Mouse (Mus musculus): ENCODE measurements around the gene Fthl17a. TPM values are rescaled to one million over a fixed set of nuclear protein-coding genes. Genes with fewer than 3 reads are reported as not detected.

The Fthl17a gene
- not detected in 2 replicates for polyA plus RNA-seq (2012; rRNA removed)

GRCm38 (mm10) chrX:85249379-85249778, at the start of gene Fthl17a:
Fthl17a (plus strand) TSS chrX:85249679.
- no peak for DNase-seq (ENCODE audit: low read depth, low spot score)
- WGBS = 83% methylated on average over 2 of the region's 2 CpGs

- no peak for DNase-seq (ENCODE audit: low read depth, low spot score)
- 93% methylated on average over 2 of the region's 2 CpGs for WGBS
Measured at GRCm38 (mm10) chrX:85207001-85207400, 42.5 kb upstream of the Fthl17a start.

- no peak for DNase-seq (ENCODE audit: low read depth, low spot score)
Measured at GRCm38 (mm10) chrX:85226883-85227282, 22.6 kb upstream of the Fthl17a start.

- DNase-seq (ENCODE audit: low read depth, low spot score) = no peak
- 35% methylated on average over 8 of the region's 8 CpGs for WGBS
Measured at GRCm38 (mm10) chrX:85271821-85272220, 22.3 kb downstream of the Fthl17a start.

- no peak for DNase-seq (ENCODE audit: low read depth, low spot score)
- 24% methylated on average over 6 of the region's 6 CpGs for WGBS
Measured at GRCm38 (mm10) chrX:85272296-85272695, 22.8 kb downstream of the Fthl17a start.

GRCm38 (mm10) chrX:85289846-85290245, 40.4 kb downstream of the Fthl17a start:
- DNase-seq (ENCODE audit: low read depth, low spot score) = no peak
- WGBS = 90% methylated on average over 1 of the region's 1 CpGs

- no peak for DNase-seq (ENCODE audit: low read depth, low spot score)
- 66% methylated on average over 5 of the region's 5 CpGs for WGBS
Measured at GRCm38 (mm10) chrX:85292781-85293180, 43.3 kb downstream of the Fthl17a start.

GRCm38 (mm10) chrX:85294001-85294400, 44.5 kb downstream of the Fthl17a start:
- DNase-seq (ENCODE audit: low read depth, low spot score) = no peak

GRCm38 (mm10) chrX:85304674-85305073, 55.2 kb downstream of the Fthl17a start:
- no peak for DNase-seq (ENCODE audit: low read depth, low spot score)
- 28% methylated on average over 4 of the region's 4 CpGs for WGBS

More at GRCm38 (mm10) chrX:85294001-85294400, 44.5 kb downstream of the Fthl17a start:
- WGBS = 80% methylated on average over 3 of the region's 3 CpGs

GRCm38 (mm10) chrX:85318576-85318975, 69.1 kb downstream of the Fthl17a start:
- 79% methylated on average over 4 of the region's 4 CpGs for WGBS
- no peak for DNase-seq (ENCODE audit: low read depth, low spot score)

- no peak for DNase-seq (ENCODE audit: low read depth, low spot score)
- 40% methylated on average over 1 of the region's 1 CpGs for WGBS
Measured at GRCm38 (mm10) chrX:85319193-85319592, 69.7 kb downstream of the Fthl17a start.

Data from large intestine, adult 2 months (tissue).